Mouse (Mus musculus): ENCODE measurements around the gene Fam189b. TPM values are rescaled to one million over a fixed set of nuclear protein-coding genes. Genes with fewer than 3 reads are reported as not detected.

Gene Fam189b
- 23.5 and 24.1 TPM in 2 replicates for polyA plus RNA-seq (2015; fragmentation: Nextera tagmentation; extraction: Ambion mirVana)

DNA sequence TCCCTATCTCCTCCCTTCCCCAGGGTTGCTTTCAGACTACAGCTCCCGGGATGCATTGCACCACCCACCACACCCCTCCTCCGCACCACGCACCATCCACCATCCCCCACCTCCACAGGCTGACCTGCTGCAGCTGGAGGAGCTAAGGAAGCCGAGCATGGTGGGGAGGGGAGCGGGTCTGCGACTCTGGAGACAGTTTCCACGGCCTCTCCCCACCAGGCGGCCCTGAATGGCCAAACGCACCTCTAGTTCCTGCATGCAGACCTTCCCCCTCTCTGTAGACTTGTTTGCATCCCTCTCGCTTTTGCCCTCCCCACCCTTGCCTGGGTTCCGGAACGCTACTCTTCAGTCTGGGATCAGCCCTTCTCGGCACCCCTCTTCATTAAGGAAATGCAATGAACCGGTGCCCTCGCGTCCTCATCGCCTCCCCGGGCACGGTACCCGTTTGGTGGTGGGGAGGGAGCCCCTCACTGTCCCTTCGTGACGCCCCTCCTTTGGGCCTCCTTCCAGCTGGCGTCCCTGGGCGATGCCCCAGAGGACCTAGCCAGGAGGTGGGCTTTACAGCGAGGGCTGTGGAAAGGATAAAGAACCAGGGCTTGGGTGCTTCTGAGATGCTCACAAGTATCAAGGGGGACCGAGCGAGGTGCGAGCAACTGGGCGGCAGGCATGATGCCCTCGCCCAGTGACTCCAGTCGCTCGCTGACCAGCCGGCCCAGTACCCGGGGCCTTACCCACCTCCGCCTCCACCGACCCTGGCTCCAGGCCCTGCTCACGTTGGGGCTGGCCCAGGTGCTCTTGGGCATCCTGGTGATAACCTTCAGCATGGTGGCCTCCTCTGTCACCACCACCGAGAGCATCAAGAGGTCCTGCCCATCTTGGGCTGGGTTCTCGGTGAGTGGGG lies at the start of gene Fam189b:
TSS of gene Fam189b (plus strand) at position 86 of the 901 bp plus-strand sequence.
- Histone ChIP-seq H3K36me3 (ENCODE audit: insufficient read depth, low read length) (peaks cover 25% of the 10 kb centered on the region; the same call in 1 of the 2 replicates), H3K27ac (peak within 1 kb of the TSS; percentile 73), H3K9ac (ENCODE audit: low read depth, low read length) (peak within 1 kb of the TSS; percentile 75), H3K9me3 (replicated peaks; ENCODE audit: low read length) (no peaks in the 10 kb centered on the region), H3K4me3 (replicated peaks; ENCODE audit: low read depth, low read length) (peak within 1 kb of the TSS; percentile 61), H3K4me1 (replicated peaks; ENCODE audit: insufficient read depth, low read length) (peaks cover 23% of the 10 kb centered on the region; the same call in 1 of the 2 replicates), H3K27me3 (ENCODE audit: insufficient read depth, low read length) (no peaks in the 10 kb centered on the region), H3K4me2 (ENCODE audit: low read length) (peak within 1 kb of the TSS; percentile 99)
- peak; percentile 87 for ATAC-seq (replicated peaks; ENCODE audit: low FRiP score, low read depth)
- peak; percentile 31; the same call in 1 of the 2 replicates for TF ChIP-seq CTCF (IDR thresholded peaks at IDR 0.05; ENCODE audit: low read depth)
- peak; percentile 95 for DNase-seq (ENCODE audit: low spot score)
- WGBS, result 6% methylated on average over 38 of the region's 39 CpGs

DNA sequence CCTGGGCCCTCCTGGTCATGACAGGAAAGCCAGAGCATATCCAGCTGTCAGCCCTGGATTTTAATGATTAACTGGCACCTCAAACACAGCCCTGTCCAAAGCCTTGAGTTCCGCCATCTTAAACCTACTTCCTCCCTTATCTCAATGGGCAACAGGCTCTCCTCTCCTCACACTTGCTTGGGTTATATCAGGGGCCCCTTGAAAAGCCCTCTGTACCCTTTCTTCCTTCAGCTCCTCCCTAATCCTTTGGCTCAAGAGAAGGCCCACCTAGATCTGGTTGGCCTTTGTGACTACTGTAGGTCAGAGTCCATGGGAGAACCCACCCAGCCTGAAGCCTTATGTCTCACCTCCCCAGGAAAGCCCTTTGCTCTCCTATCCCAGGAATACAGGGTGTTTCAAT lies 49.2 kb upstream of the Fam189b start:
- H3K9ac ChIP-seq (ENCODE audit: low read depth, low read length), result no peak overlapping the region
- no peak overlapping the region for H3K27ac ChIP-seq
- no peaks in the 10 kb centered on the region for H3K27me3 ChIP-seq (ENCODE audit: insufficient read depth, low read length)
- H3K4me3 ChIP-seq (replicated peaks; ENCODE audit: low read depth, low read length), result no peak overlapping the region
- no peak overlapping the region for H3K4me2 ChIP-seq (ENCODE audit: low read length)
- no peak for TF ChIP-seq CTCF (IDR thresholded peaks at IDR 0.05; ENCODE audit: low read depth)
- no peaks in the 10 kb centered on the region for H3K9me3 ChIP-seq (replicated peaks; ENCODE audit: low read length)
- ATAC-seq (replicated peaks; ENCODE audit: low FRiP score, low read depth), result no peak
- no peaks in the 10 kb centered on the region for H3K36me3 ChIP-seq (ENCODE audit: insufficient read depth, low read length)
- no peak for DNase-seq (ENCODE audit: low spot score)
- H3K4me1 ChIP-seq (replicated peaks; ENCODE audit: insufficient read depth, low read length), result 0 out of 2 replicates have a peak, but pooled peaks cover 3% of the 10 kb centered on the region
- WGBS, result 83% methylated on average over 1 of the region's 1 CpGs

DNA sequence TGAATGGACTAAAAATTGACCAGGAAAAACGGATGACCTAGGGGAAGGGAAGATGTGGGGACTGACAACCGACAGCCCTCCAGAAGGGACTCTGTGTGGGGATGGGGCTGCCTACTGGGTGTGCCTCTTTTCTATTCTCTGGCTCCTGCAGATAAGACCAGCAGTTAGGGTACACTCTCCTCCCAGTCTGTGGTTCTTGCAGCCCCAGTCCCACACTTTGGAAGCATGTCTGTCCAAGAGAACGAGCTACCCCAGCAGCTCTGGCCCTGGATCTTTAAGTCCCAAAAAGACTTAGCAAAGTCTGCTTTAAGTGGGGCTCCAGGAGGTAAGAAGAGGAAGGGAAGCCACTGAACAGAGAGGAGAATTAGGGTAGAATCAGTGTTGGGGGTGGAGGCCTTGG lies 47.0 kb upstream of the Fam189b start, which contains the start of gene Pklr:
TSS of gene Pklr (plus strand) at position 185 of the 400 bp plus-strand sequence.
- DNase-seq (ENCODE audit: low spot score), result no peak
- no peak for ATAC-seq (replicated peaks; ENCODE audit: low FRiP score, low read depth)
- H3K9me3 ChIP-seq (replicated peaks; ENCODE audit: low read length), result no peaks in the 10 kb centered on the region
- H3K4me2 ChIP-seq (ENCODE audit: low read length), result peak within 1 kb of the TSS; percentile 27; the same call in 1 of the 2 replicates
- H3K4me3 ChIP-seq (replicated peaks; ENCODE audit: low read depth, low read length), result no peak within 1 kb of the TSS
- 68% methylated on average over 3 of the region's 3 CpGs for WGBS
- no peaks in the 10 kb centered on the region for H3K36me3 ChIP-seq (ENCODE audit: insufficient read depth, low read length)
- H3K4me1 ChIP-seq (replicated peaks; ENCODE audit: insufficient read depth, low read length), result 0 out of 2 replicates have a peak, but pooled peaks cover 3% of the 10 kb centered on the region
- H3K9ac ChIP-seq (ENCODE audit: low read depth, low read length), result no peak within 1 kb of the TSS
- TF ChIP-seq CTCF (IDR thresholded peaks at IDR 0.05; ENCODE audit: low read depth), result no peak
- H3K27ac ChIP-seq, result peak within 1 kb of the TSS; percentile 50
- H3K27me3 ChIP-seq (ENCODE audit: insufficient read depth, low read length), result no peaks in the 10 kb centered on the region

DNA sequence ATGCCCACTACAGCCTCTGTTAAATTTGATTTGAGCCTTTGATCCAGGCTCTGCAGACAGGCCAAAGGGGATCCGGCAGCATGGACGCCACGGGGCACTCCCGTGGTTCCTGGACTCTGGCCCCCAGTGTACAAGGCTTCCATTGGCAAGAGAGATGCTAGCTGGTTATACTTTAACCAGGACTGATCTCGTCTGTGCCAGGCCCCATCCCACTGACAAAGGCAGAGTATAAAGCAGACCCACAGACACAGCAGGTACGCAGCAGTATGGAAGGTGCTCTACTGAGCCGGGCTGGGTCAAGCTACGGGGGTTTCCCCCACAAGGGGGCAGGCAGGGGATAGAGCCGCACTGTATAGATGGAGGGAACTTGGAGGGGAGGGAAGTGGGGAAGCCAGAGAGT lies 46.6 kb upstream of the Fam189b start:
- Histone ChIP-seq H3K9ac (ENCODE audit: low read depth, low read length) (no peak overlapping the region), H3K9me3 (replicated peaks; ENCODE audit: low read length) (no peaks in the 10 kb centered on the region), H3K27ac (peak overlapping the region; percentile 50), H3K36me3 (ENCODE audit: insufficient read depth, low read length) (no peaks in the 10 kb centered on the region), H3K27me3 (ENCODE audit: insufficient read depth, low read length) (no peaks in the 10 kb centered on the region), H3K4me1 (replicated peaks; ENCODE audit: insufficient read depth, low read length) (0 out of 2 replicates have a peak, but pooled peaks cover 3% of the 10 kb centered on the region), H3K4me3 (replicated peaks; ENCODE audit: low read depth, low read length) (no peak overlapping the region), H3K4me2 (ENCODE audit: low read length) (peak overlapping the region; percentile 27; the same call in 1 of the 2 replicates)
- DNase-seq (ENCODE audit: low spot score) (peak; percentile 46), ATAC-seq (replicated peaks; ENCODE audit: low FRiP score, low read depth) (peak; percentile 88)
- TF ChIP-seq CTCF (IDR thresholded peaks at IDR 0.05; ENCODE audit: low read depth), result peak; percentile 57
- WGBS, result 31% methylated on average over 9 of the region's 9 CpGs

DNA sequence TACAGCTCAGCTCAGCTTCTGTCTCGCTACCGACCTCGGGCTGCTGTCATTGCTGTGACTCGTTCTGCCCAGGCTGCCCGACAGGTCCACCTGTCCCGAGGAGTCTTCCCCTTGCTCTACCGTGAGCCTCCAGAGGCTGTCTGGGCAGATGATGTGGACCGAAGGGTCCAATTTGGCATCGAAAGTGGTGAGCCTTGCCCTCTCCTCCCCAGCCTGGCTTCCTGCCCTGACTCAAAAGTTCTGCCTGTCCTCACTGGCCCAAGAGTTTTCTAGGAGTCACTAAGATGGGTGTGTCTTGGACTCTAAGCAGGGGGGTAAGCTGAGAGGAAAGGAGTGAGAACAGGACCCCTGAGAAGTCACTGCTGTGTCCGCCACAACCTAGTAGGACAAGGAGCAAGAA lies 38.1 kb upstream of the Fam189b start:
- no peak overlapping the region for H3K4me3 ChIP-seq (replicated peaks; ENCODE audit: low read depth, low read length)
- H3K27me3 ChIP-seq (ENCODE audit: insufficient read depth, low read length), result no peaks in the 10 kb centered on the region
- H3K4me1 ChIP-seq (replicated peaks; ENCODE audit: insufficient read depth, low read length), result 0 out of 2 replicates have a peak, but pooled peaks cover 4% of the 10 kb centered on the region
- DNase-seq (ENCODE audit: low spot score), result no peak
- no peaks in the 10 kb centered on the region for H3K36me3 ChIP-seq (ENCODE audit: insufficient read depth, low read length)
- no peak overlapping the region for H3K4me2 ChIP-seq (ENCODE audit: low read length)
- ATAC-seq (replicated peaks; ENCODE audit: low FRiP score, low read depth), result no peak
- H3K27ac ChIP-seq, result no peak overlapping the region
- 73% methylated on average over 10 of the region's 10 CpGs for WGBS
- no peak overlapping the region for H3K9ac ChIP-seq (ENCODE audit: low read depth, low read length)
- no peak for TF ChIP-seq CTCF (IDR thresholded peaks at IDR 0.05; ENCODE audit: low read depth)
- H3K9me3 ChIP-seq (replicated peaks; ENCODE audit: low read length), result no peaks in the 10 kb centered on the region

DNA sequence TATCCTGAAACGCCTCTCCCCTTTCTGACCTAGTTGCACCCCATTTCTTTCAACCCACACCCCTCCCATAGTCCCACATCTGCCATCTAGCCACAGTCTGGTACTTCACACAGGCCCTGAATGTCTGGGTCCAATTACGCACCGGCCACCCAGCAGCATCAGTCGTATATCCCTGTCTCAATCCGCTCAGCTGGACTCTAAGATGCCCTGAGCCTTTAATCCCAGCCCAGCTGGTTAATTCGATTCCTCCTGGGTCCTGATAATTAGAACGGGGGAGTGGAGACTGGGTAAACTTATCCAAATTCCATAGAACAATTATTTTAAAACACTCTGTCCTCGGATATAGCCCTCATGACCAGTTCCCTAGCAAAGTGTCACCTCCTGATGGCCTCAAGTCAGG lies 37.4 kb upstream of the Fam189b start:
- no peak overlapping the region for H3K4me3 ChIP-seq (replicated peaks; ENCODE audit: low read depth, low read length)
- 0 out of 2 replicates have a peak, but pooled peaks cover 4% of the 10 kb centered on the region for H3K4me1 ChIP-seq (replicated peaks; ENCODE audit: insufficient read depth, low read length)
- H3K36me3 ChIP-seq (ENCODE audit: insufficient read depth, low read length), result no peaks in the 10 kb centered on the region
- DNase-seq (ENCODE audit: low spot score), result no peak
- no peak overlapping the region for H3K27ac ChIP-seq
- TF ChIP-seq CTCF (IDR thresholded peaks at IDR 0.05; ENCODE audit: low read depth), result no peak
- WGBS, result 40% methylated on average over 8 of the region's 8 CpGs
- no peak overlapping the region for H3K4me2 ChIP-seq (ENCODE audit: low read length)
- no peak for ATAC-seq (replicated peaks; ENCODE audit: low FRiP score, low read depth)
- no peaks in the 10 kb centered on the region for H3K27me3 ChIP-seq (ENCODE audit: insufficient read depth, low read length)
- no peak overlapping the region for H3K9ac ChIP-seq (ENCODE audit: low read depth, low read length)
- no peaks in the 10 kb centered on the region for H3K9me3 ChIP-seq (replicated peaks; ENCODE audit: low read length)

Data from kidney, postnatal 0 days (tissue).